Mouse (Mus musculus): ENCODE measurements at regions not wholly inside any gene's neighbourhood (a gene's known extent, or its start where the extent isn't known, plus 50 kb on each side); places are given as distances from the start of the nearest gene placed in this dataset.
A peak's percentile ranks its signal among the peaks of the same experiment; 100 is the strongest.

DNA sequence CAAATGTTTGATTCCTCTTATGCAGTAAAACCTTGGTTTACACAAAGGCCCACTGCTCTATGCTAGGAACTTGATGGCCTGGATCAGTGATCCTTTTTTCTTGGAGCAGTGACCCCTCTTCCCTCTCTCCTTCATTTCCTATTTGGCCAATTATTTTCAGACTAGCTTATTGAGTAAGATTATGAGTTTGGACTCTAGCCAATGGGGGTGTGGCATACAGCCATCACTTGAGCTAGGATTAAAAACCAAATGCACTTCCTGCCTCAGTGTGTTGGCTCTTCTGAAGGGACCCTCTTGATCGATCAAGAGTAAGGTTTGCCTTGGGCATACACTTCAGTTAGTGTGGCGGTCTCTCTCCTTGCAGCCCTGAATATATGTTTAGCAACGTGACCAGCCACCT lies 1172.6 kb upstream of the Gulo start:
- DNase-seq (ENCODE audit: low spot score in 2 of 2), result no peak

DNA sequence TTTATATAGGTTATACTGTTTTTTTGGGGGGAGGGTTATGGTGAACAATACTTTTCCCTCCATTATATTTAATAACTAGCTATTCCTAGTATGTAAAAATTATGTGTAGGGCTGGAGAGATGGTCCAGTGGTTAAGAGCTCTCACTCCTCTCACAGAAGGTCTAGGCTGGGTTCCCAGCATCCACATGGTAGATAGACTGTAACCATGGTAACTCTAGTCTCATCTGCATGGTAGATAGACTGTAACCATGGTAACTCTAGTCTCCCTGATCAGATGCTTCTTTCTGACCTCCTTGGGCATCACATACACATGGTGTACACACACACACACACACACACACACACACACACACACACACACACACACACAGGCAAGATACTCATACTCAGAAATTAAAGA lies 1170.5 kb upstream of the Gulo start:
- no peak for DNase-seq (ENCODE audit: low spot score in 2 of 2)

- no peak for DNase-seq (ENCODE audit: low spot score in 2 of 2)
Measured at GRCm38 (mm10) chr14:67178329-67179039, 1169.5 kb upstream of the Gulo start.

DNA sequence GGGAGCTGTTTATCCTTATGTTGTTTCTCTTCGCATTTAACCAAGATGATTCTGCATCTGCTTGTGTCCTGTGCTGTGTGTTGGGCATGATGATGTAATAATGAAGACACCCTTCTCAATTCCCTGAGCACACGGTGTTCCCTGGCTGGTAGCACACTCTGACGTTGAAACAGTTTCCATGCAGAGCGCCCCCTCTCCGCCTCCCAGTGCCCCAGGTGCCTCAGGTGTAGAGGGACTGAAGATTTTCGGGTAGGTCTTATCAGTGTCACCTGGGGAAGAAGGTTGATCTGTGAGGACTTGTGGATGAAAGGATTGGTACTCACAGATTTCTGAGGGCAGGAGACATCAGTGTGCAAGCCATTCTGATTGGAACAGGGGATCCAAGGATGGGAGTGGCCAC lies 1167.7 kb upstream of the Gulo start:
- DNase-seq (ENCODE audit: low spot score in 2 of 2), result no peak

DNA sequence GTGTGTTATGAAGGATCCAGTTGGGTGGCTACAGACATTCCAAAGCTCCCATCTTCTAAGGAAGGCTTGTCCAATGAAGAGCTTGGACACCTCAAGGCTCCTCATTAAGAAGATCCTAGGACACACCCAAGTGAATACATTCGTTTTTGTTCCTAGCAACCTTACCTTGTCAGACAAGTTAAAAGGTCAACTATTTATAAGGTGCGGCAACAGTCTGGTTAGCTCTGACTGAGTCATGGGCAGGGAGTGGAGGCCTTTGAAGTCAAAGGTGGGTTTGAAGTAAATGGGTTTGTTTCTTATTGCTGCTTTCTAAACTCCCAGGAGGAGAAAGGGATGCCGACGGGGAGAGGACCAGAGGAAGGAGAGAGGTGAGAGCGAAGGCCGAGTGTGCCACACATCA lies 1167.1 kb upstream of the Gulo start:
- no peak for DNase-seq (ENCODE audit: low spot score in 2 of 2)

DNA sequence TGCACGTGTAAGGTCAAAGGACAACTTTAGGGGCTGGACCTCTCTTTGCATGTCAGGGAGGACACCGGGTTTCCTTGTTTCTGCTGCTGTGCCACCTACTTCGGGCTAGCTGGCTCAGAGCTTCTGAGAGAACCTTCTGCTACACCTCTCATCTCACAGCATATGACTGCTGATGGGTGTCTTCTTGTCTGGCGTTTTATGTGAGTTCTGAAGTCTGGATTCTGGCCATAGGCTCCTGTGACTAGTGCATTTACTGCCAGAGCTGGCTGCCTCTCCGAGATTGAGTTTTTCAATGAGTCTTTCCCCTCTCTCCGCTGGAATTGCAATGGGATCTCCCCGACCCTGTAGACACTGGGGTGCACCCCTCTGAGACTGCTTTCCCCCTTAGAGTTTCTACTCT lies 1165.9 kb upstream of the Gulo start:
- no peak for DNase-seq (ENCODE audit: low spot score in 2 of 2)

DNA sequence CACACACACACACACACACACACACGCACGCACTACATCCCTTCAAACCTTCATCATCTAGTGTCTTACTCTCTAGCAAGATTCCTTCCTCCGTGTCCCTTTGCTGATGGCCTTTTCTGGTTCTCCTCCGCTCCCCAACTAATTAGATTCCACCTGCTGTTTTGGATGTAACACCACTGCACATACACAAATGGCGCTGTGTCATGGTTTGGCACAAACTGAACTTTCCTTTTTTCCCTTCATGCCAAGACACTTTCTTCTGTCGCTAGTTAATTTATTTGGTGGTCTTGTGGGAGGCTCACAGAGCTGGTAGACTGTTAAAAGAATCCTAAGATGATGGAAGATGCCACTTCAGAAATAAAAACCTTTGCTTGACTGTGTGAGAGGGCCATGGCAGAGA lies 1161.8 kb upstream of the Gulo start:
- DNase-seq (ENCODE audit: low spot score in 2 of 2), result no peak

DNA sequence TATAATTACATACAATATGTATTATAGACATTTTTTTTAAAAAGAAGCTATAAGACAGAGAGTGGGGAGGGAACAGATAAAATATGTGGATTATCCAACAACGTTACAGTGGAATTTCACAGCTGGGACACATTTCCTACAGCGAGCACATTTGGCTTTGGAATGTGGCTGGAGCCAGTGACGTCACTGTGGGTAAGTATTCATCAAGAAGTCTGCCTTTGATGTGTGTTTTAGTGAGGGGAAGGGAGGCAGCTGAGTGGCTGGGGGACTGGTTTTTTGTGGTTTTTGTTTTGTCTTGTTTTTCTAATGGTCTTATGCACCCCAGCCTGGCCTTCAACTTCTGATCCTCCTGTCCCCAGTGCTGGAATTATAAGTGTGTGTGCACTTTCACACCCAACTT lies 1161.2 kb upstream of the Gulo start:
- DNase-seq (ENCODE audit: low spot score in 2 of 2), result no peak

DNA sequence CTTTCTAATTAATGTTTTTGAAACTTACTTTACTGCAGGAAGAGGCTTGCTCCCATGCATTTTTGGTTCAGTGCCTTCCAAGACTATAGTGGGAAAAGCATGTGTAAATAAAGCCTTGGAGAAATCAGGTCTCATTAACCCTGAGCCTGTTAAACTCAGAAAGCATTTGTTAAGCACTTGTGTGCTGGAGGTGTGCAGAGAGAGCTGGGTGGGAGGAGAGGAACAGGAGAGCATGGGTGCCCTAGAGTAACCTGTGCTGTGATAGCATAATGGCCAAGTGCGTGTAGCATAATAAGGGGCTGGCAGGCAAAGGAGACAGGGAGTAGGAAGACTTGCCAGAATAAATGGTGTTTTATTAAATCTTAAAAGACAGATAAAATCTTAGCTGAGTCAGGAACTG lies 1160.2 kb upstream of the Gulo start:
- no peak for DNase-seq (ENCODE audit: low spot score in 2 of 2)

GRCm38 (mm10) chr14:67159996-67160395 lies 1151.0 kb upstream of the Gulo start:
- no peak for DNase-seq (ENCODE audit: low spot score in 2 of 2)

DNA sequence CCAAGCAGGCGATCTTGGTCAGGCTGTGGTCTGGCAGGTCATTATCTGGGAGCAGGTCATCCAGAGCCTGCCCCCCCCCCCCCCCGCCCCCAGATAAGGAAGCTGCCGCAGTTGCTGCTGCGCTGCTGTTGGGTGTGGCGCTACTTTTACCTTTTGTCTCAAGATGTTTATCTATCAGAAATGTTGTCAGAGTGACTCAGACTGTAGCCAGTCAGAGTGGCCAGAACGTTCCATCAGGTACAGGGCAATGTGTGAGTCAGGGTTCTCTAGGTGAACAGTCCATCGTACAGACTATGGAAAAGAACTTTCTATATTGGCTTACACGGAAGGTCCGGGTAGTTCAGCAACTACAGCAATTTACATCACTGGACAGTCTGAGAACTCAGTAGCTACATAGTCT lies 1149.9 kb upstream of the Gulo start:
- DNase-seq (ENCODE audit: low spot score in 2 of 2), result no peak

- no peak for DNase-seq (ENCODE audit: low spot score in 2 of 2)
Measured at GRCm38 (mm10) chr14:67156366-67156765, 1147.4 kb upstream of the Gulo start.

GRCm38 (mm10) chr14:67153621-67154020 lies 1144.6 kb upstream of the Gulo start:
- no peak for DNase-seq (ENCODE audit: low spot score in 2 of 2)

DNA sequence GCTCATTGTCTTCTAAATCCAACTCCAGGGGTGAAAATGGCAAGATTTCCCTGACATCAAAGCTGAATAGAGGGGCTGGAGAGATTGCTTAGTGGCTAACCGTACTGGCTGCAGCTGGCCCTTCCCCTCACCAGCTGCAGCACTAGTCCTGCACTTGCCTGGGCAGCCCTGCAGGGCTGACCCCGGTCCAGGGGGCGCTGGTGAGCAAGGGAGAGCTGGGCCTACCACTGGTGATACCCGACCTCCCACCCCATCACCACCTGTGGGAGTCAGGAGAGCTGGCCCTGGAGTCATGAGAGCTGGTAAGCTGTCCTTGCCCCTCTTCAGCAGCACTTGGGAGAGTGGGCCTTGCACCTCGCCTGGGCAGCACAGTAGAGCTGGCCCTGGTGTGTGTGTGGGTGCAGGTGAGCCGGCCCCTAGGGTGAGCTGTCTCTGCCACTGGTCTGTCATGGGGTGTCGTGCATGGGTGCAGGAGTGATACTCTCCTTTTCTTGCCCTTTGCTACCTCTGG lies 1141.0 kb upstream of the Gulo start:
- no peak for DNase-seq (ENCODE audit: low spot score in 2 of 2)

- DNase-seq (ENCODE audit: low spot score in 2 of 2), result no peak
Measured at GRCm38 (mm10) chr14:67149091-67149490, 1140.1 kb upstream of the Gulo start.

GRCm38 (mm10) chr14:67146602-67147001 lies 1137.6 kb upstream of the Gulo start:
- DNase-seq (ENCODE audit: low spot score in 2 of 2), result no peak

DNA sequence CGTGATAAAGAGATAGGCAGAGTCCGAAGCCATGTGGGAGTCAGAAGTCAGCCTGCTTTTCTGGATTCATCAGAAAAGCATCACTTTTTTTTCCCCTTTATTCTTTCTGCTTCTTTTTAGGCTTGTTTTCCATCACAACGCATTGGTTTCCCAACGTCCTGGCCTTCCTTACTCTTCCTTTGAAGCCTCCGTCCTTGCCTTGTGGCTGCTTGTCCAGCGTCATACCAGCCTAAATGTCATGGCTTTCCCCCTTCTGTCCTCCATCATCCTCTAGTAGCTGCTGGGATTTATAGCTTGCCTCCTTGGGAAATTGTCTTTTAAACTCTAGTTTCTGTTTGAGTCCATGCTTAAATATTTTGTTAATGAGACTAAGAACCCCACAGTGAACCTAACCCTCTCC lies 1136.0 kb upstream of the Gulo start:
- no peak for DNase-seq (ENCODE audit: low spot score in 2 of 2)

GRCm38 (mm10) chr14:67144461-67144985 lies 1135.5 kb upstream of the Gulo start:
- DNase-seq (ENCODE audit: low spot score in 2 of 2), result no peak

DNA sequence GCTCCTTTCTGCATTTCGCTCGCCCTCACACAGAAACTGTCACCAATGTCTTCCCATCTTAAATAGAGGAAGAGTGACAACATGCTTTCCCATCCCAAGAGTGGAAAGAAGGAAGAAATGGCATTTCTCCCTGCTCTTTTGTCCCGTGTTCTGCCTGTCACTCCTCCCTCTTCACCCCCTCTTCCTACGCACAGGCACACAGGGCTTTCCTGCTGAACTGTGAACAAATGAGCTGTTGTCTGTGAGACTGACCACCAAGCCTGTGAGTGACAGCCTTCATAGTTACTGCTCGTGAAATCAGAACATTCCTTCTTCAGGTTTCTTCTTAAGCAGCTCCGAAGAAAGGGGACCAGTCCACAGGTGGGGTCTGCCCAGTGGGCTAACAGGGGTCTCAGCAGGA lies 1134.8 kb upstream of the Gulo start:
- DNase-seq (ENCODE audit: low spot score in 2 of 2), result no peak

GRCm38 (mm10) chr14:67142556-67143250 lies 1133.7 kb upstream of the Gulo start:
- DNase-seq (ENCODE audit: low spot score in 2 of 2), result no peak

DNA sequence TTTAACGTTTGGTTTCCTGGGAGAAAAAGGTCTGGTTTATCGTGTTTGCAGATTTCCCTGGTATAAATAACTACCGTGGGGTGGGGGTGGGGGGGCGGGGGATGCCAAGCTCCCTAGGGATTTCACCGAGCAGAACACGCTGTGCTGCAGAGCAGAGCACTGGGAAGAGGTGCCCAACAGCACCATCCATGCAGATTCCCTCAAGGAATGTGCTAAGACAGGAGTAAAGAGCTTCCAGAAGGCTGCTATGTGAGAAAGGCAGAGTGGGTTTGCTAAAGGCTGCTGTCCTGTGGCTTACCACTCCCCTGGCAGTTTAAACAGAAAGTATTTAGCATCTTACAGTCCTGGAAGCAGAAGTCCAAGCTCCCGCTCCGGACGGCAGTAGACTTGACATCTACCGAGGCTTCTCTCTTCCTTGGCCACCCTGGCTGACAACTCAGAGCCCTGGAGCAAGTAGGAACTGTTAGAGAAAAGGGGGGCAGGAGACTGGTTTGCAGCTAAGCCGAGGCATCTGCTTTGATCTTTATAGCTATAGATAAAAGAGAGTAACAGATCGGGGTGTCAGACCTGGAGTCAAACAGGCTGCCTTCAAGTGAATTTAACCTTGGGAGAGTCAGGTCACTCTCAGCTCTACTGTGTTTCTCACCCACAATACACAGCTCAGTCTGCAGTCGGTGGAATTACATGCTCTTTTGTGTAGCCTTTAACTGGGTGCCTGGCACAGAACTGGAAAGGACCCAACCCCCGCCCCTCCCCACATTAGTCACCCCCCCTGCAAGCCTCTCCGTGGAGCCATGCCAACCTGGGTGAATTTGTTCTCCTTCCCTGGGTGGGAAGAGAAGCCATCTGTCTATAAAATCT lies 1132.8 kb upstream of the Gulo start:
- DNase-seq (ENCODE audit: low spot score in 2 of 2), result peak in 1 of 2 experiments; percentile 40

DNA sequence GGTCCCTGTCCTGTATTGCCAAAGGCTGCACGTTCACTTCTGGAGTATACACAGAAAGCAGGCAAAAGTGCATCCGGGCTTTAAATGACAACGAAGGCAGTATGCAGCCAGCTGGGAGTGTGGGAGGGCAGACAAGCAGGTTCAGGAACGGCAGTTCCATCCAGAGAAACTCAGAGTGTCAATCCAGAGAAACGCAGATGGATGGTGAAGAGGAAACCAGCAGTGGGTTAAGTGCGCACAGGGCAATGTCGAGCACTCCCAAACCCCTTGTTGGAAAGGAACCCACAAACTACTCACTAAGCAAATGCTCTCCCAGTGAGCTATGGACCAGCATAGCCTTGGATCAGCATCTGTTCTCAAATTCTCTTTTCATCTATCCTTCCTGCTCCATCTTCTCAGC lies 1132.1 kb upstream of the Gulo start:
- no peak for DNase-seq (ENCODE audit: low spot score in 2 of 2)

Data from adrenal gland, adult 18-20 months (tissue).